Mouse (Mus musculus): Measurements from ENCODE around the gene Rpap2. TPM values are rescaled to one million over a fixed set of nuclear protein-coding genes. Genes with fewer than 3 reads are reported as not detected.

Rpap2 gene
- polyA plus RNA-seq, 1 experiment: not detected

DNA sequence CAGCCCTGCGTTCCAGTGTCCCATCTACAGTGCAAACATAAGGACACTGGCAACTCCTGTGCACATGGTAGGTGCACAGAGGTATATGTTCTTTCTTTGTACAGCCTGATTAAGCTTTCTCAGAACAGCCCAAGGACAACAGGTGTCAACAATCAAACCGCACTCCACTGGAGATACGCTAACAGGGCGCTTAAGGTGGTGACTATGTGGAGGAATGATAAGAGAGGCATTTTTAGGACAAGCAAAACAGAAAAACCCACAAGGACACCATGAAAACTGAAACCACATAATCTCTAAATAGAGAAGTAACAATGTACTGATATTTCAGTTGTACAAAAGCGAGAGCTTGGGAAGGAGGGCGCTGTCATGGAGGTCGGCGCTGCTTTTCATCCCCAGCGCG is 103.7 kb downstream of the Rpap2 start:
- no peak for TF ChIP-seq CTCF (IDR thresholded peaks at IDR 0.05; ENCODE audit: insufficient read depth, low read depth, low read length)
- TF ChIP-seq POLR2A (IDR thresholded peaks at IDR 0.05; ENCODE audit: insufficient read depth, low read depth, low read length): no peak
- Histone ChIP-seq H3K4me3 (ENCODE audit: insufficient read depth, low read depth, low read length) (no peak overlapping the region), H3K4me1 (ENCODE audit: control insufficient read depth, insufficient read depth, low read length) (no peaks in the 10 kb centered on the region), H3K27ac (ENCODE audit: insufficient read depth, low read depth, low read length) (no peak overlapping the region)
- 96% methylated on average over 10 of the region's 10 CpGs for WGBS

DNA sequence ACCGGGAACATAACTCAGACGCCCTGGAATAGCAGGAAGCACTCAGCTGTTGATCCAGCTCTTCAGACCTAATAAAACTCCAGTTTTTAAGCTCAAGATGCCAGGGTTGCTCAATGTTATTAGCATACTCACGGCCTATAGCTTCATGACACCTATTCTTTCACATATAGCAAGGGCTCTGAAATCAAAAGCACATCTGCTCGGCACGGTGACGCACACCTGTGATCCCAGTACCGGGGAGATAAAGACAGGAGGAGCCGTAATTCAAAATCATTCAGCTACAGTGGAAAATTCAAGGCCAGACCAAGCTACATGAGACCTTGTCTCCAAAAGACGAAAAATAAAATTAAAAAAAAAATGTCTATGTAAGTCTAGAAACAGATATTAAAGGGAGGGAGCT is 104.5 kb downstream of the Rpap2 start:
- Histone ChIP-seq H3K27ac (ENCODE audit: insufficient read depth, low read depth, low read length) (no peak overlapping the region), H3K4me3 (ENCODE audit: insufficient read depth, low read depth, low read length) (no peak overlapping the region), H3K4me1 (ENCODE audit: control insufficient read depth, insufficient read depth, low read length) (no peaks in the 10 kb centered on the region)
- no peak for TF ChIP-seq CTCF (IDR thresholded peaks at IDR 0.05; ENCODE audit: insufficient read depth, low read depth, low read length)
- no peak for TF ChIP-seq POLR2A (IDR thresholded peaks at IDR 0.05; ENCODE audit: insufficient read depth, low read depth, low read length)
- 88% methylated on average over 9 of the region's 9 CpGs for WGBS

DNA sequence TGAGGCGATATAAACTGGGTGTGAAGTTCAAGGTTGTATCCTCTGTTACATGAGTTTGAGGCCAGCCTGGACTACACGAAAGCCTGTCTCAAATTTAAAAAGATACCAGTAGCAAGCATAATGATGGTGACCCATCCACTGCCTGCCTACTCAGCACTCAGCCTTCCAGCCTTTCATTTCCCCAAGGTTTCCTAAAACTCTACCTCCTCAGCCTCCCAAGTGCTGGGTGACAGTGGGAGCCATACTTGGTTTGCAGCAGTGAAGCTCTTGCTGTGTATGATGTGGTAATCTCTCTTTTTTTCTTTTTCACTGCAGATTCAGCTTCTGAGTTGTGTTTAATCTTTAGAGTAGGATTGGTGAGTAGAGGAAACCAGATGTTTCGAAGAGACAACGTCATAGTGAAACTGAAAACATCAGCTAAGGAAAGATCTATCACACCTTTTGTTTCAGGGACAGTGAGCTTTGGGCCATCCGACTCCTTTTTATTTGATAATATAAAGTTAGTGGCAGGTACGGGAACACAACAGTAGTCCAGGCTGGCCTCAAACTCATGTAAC is 106.1 kb downstream of the Rpap2 start:
- WGBS: 92% methylated on average over 6 of the region's 6 CpGs
- H3K4me3 ChIP-seq (ENCODE audit: insufficient read depth, low read depth, low read length): no peak overlapping the region
- TF ChIP-seq CTCF (IDR thresholded peaks at IDR 0.05; ENCODE audit: insufficient read depth, low read depth, low read length): no peak
- no peak for TF ChIP-seq POLR2A (IDR thresholded peaks at IDR 0.05; ENCODE audit: insufficient read depth, low read depth, low read length)
- H3K27ac ChIP-seq (ENCODE audit: insufficient read depth, low read depth, low read length): no peak overlapping the region
- no peaks in the 10 kb centered on the region for H3K4me1 ChIP-seq (ENCODE audit: control insufficient read depth, insufficient read depth, low read length)

DNA sequence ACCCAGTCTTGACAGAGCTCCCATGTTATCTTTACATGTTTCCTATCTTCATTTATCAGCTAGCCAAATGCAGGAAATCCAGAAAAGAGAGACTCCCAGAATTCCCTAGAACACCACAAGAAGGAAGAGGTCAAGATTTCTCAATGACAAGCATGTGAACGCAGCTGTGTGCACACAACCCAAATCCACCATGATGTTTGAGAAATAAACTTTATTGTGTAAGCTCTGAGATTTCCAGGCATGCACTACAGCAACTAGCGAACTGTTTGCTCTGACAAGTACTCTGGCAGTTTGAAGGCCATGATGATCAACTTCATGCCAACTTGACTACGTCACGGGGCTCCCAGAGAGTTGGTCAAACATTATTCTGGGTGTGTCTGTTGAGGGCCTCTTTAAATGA is 108.6 kb downstream of the Rpap2 start:
- H3K4me3 ChIP-seq (ENCODE audit: insufficient read depth, low read depth, low read length): no peak overlapping the region
- TF ChIP-seq POLR2A (IDR thresholded peaks at IDR 0.05; ENCODE audit: insufficient read depth, low read depth, low read length) (no peak), CTCF (IDR thresholded peaks at IDR 0.05; ENCODE audit: insufficient read depth, low read depth, low read length) (no peak)
- WGBS: 95% methylated on average over 4 of the region's 4 CpGs
- H3K4me1 ChIP-seq (ENCODE audit: control insufficient read depth, insufficient read depth, low read length): no peaks in the 10 kb centered on the region
- no peak overlapping the region for H3K27ac ChIP-seq (ENCODE audit: insufficient read depth, low read depth, low read length)

DNA sequence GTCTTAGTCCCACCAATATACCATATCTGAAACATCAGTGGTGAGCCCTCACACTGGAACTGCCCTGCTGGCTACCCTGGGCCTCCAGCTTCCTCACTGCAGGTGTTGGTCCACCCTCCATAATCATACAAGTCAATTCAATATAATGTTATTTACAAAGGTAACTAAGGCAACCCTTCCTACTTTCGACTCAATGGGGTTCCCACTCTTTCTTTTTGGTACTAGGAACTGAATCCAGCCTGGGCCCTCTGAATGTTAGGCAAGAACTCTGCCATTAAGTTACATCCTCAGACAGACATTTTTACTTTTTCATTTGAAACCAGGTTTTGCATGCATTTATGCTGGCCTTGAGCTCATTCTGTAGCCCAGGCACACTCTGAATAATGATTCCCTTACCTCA is 109.1 kb downstream of the Rpap2 start:
- Histone ChIP-seq H3K27ac (ENCODE audit: insufficient read depth, low read depth, low read length) (no peak overlapping the region), H3K4me3 (ENCODE audit: insufficient read depth, low read depth, low read length) (no peak overlapping the region), H3K4me1 (ENCODE audit: control insufficient read depth, insufficient read depth, low read length) (no peaks in the 10 kb centered on the region)
- TF ChIP-seq POLR2A (IDR thresholded peaks at IDR 0.05; ENCODE audit: insufficient read depth, low read depth, low read length): no peak
- TF ChIP-seq CTCF (IDR thresholded peaks at IDR 0.05; ENCODE audit: insufficient read depth, low read depth, low read length): no peak
- WGBS: 80% methylated on average over 1 of the region's 1 CpGs

DNA sequence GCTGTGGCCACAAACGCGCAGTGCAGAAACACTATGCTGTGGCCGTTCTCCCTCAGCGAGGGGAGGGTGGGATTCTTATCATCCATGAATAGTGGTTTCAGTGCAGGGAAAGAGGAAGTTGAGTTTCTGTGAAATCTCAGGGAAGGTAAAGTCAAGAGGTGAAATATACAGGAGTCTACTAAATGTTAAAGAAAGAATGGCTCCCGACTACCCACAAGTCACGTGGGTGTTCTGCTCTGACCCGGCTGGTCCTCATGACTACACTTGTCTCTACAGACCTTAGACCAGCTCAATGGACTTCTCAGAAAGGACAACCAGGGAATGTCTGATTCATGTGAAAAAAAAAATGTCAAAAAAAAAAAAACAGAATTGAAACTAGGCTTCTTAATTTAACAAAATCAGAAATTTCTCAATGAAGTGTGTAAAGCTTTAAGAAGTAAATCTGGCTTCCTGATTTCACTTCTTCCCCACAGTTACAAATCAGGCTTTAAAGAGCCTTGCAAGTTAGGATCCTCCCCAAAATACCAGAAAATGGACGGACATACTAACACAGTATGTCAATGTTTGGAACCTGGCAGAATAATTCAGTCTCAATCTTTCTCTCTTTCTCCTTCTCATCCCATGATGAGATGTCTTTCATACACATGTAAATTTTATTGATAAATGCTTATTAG is 111.1 kb downstream of the Rpap2 start:
- no peaks in the 10 kb centered on the region for H3K4me1 ChIP-seq (ENCODE audit: control insufficient read depth, insufficient read depth, low read length)
- WGBS: 90% methylated on average over 8 of the region's 8 CpGs
- no peak overlapping the region for H3K27ac ChIP-seq (ENCODE audit: insufficient read depth, low read depth, low read length)
- TF ChIP-seq POLR2A (IDR thresholded peaks at IDR 0.05; ENCODE audit: insufficient read depth, low read depth, low read length) (no peak), CTCF (IDR thresholded peaks at IDR 0.05; ENCODE audit: insufficient read depth, low read depth, low read length) (no peak)
- H3K4me3 ChIP-seq (ENCODE audit: insufficient read depth, low read depth, low read length): no peak overlapping the region

Other genes with a start within 250 kb of the Rpap2 start
- not detected in 2 replicates for gene Ephx4, start 194.6 kb upstream of the Rpap2 start, polyA plus RNA-seq (2012; ENCODE audit: insufficient read depth, insufficient read length, low replicate concordance, missing spikeins)
- not detected in 2 replicates for gene Lpcat2b, start 165.8 kb upstream of the Rpap2 start, polyA plus RNA-seq (2012; ENCODE audit: insufficient read depth, insufficient read length, low replicate concordance, missing spikeins)
- not detected in 2 replicates for gene Btbd8, start 159.4 kb upstream of the Rpap2 start, polyA plus RNA-seq (2012; ENCODE audit: insufficient read depth, insufficient read length, low replicate concordance, missing spikeins)
- not detected in 2 replicates for gene Gm42669, start 89.8 kb upstream of the Rpap2 start, polyA plus RNA-seq (2012; ENCODE audit: insufficient read depth, insufficient read length, low replicate concordance, missing spikeins)
- gene 1700028K03Rik, start 62.7 kb upstream of the Rpap2 start, polyA plus RNA-seq (2012; ENCODE audit: insufficient read depth, insufficient read length, low replicate concordance, missing spikeins): not detected in 2 replicates
- gene Glmn, start 515 bp downstream of the Rpap2 start, polyA plus RNA-seq (2012; ENCODE audit: insufficient read depth, insufficient read length, low replicate concordance, missing spikeins): not detected in 2 replicates
- gene Gfi1, start 128.7 kb downstream of the Rpap2 start, polyA plus RNA-seq (2012; ENCODE audit: insufficient read depth, insufficient read length, low replicate concordance, missing spikeins): not detected in 2 replicates
- gene Ube2d2b, start 232.7 kb downstream of the Rpap2 start, polyA plus RNA-seq (2012; ENCODE audit: insufficient read depth, insufficient read length, low replicate concordance, missing spikeins): not detected in 2 replicates